Mouse (Mus musculus): ENCODE measurements around the gene Spred1. TPM values are rescaled to one million over a fixed set of nuclear protein-coding genes. Genes with fewer than 3 reads are reported as not detected.
A peak's percentile ranks its signal among the peaks of the same experiment; 100 is the strongest.

Spred1 gene
- polyA plus RNA-seq (2015; fragmentation: Nextera tagmentation; extraction: Ambion mirVana): 7.6 TPM in 2 replicates

GRCm38 (mm10) chr2:117121212-117121983 lies at the start of gene Spred1:
Spred1 (plus strand) TSS chr2:117121374.
- H3K9me3 ChIP-seq (replicated peaks; ENCODE audit: control insufficient read depth, low read length, poor library complexity, severe bottlenecking): no peaks in the 10 kb centered on the region
- ATAC-seq: no peak; the same call in none of the 2 replicates
- under 1% methylated on average over 47 of the region's 99 CpGs for WGBS
- H3K4me3 ChIP-seq (ENCODE audit: low read depth, low read length): peak within 1 kb of the TSS; percentile 98
- peaks cover 22% of the 10 kb centered on the region for H3K4me1 ChIP-seq (ENCODE audit: control insufficient read depth, insufficient read depth, low read length)
- H3K4me2 ChIP-seq (ENCODE audit: low read length): peak within 1 kb of the TSS; percentile 71
- H3K36me3 ChIP-seq (ENCODE audit: control insufficient read depth, insufficient read depth, low read length): no peaks in the 10 kb centered on the region
- peak within 1 kb of the TSS; percentile 98 for H3K9ac ChIP-seq (ENCODE audit: low read depth, low read length)
- peak within 1 kb of the TSS; percentile 99 for H3K27ac ChIP-seq (ENCODE audit: low read length)
- no peaks in the 10 kb centered on the region for H3K27me3 ChIP-seq (ENCODE audit: control insufficient read depth, insufficient read depth, low read depth, low read length)

GRCm38 (mm10) chr2:117071596-117071995 lies 49.6 kb upstream of the Spred1 start:
- Histone ChIP-seq H3K9ac (ENCODE audit: low read depth, low read length) (no peak overlapping the region), H3K4me3 (ENCODE audit: low read depth, low read length) (no peak overlapping the region), H3K27me3 (ENCODE audit: control insufficient read depth, insufficient read depth, low read depth, low read length) (no peaks in the 10 kb centered on the region), H3K4me2 (ENCODE audit: low read length) (no peak overlapping the region), H3K4me1 (ENCODE audit: control insufficient read depth, insufficient read depth, low read length) (no peaks in the 10 kb centered on the region), H3K9me3 (replicated peaks; ENCODE audit: control insufficient read depth, low read length, poor library complexity, severe bottlenecking) (no peaks in the 10 kb centered on the region), H3K36me3 (ENCODE audit: control insufficient read depth, insufficient read depth, low read length) (no peaks in the 10 kb centered on the region), H3K27ac (ENCODE audit: low read length) (no peak overlapping the region)
- no peak for ATAC-seq
- 84% methylated on average over 3 of the region's 3 CpGs for WGBS

- no peak for ATAC-seq
- H3K27ac ChIP-seq (ENCODE audit: low read length): no peak overlapping the region
- no peaks in the 10 kb centered on the region for H3K36me3 ChIP-seq (ENCODE audit: control insufficient read depth, insufficient read depth, low read length)
- WGBS: 82% methylated on average over 2 of the region's 2 CpGs
- H3K4me1 ChIP-seq (ENCODE audit: control insufficient read depth, insufficient read depth, low read length): no peaks in the 10 kb centered on the region
- H3K4me2 ChIP-seq (ENCODE audit: low read length): no peak overlapping the region
- H3K27me3 ChIP-seq (ENCODE audit: control insufficient read depth, insufficient read depth, low read depth, low read length): no peaks in the 10 kb centered on the region
- H3K4me3 ChIP-seq (ENCODE audit: low read depth, low read length): no peak overlapping the region
- no peaks in the 10 kb centered on the region for H3K9me3 ChIP-seq (replicated peaks; ENCODE audit: control insufficient read depth, low read length, poor library complexity, severe bottlenecking)
- H3K9ac ChIP-seq (ENCODE audit: low read depth, low read length): no peak overlapping the region
These were observed 42.5 kb upstream of the Spred1 start for GRCm38 (mm10) chr2:117078711-117079110.

- Histone ChIP-seq H3K27me3 (ENCODE audit: control insufficient read depth, insufficient read depth, low read depth, low read length) (no peaks in the 10 kb centered on the region), H3K4me2 (ENCODE audit: low read length) (no peak overlapping the region), H3K4me1 (ENCODE audit: control insufficient read depth, insufficient read depth, low read length) (no peaks in the 10 kb centered on the region), H3K4me3 (ENCODE audit: low read depth, low read length) (no peak overlapping the region), H3K27ac (ENCODE audit: low read length) (no peak overlapping the region), H3K36me3 (ENCODE audit: control insufficient read depth, insufficient read depth, low read length) (no peaks in the 10 kb centered on the region), H3K9ac (ENCODE audit: low read depth, low read length) (no peak overlapping the region), H3K9me3 (replicated peaks; ENCODE audit: control insufficient read depth, low read length, poor library complexity, severe bottlenecking) (no peaks in the 10 kb centered on the region)
- no peak for ATAC-seq
- WGBS: 88% methylated on average over 5 of the region's 5 CpGs
These were observed 41.6 kb upstream of the Spred1 start for GRCm38 (mm10) chr2:117079621-117080020.

- no peaks in the 10 kb centered on the region for H3K27me3 ChIP-seq (ENCODE audit: control insufficient read depth, insufficient read depth, low read depth, low read length)
- no peak overlapping the region for H3K27ac ChIP-seq (ENCODE audit: low read length)
- H3K9ac ChIP-seq (ENCODE audit: low read depth, low read length): no peak overlapping the region
- WGBS: 73% methylated on average over 12 of the region's 12 CpGs
- H3K9me3 ChIP-seq (replicated peaks; ENCODE audit: control insufficient read depth, low read length, poor library complexity, severe bottlenecking): no peaks in the 10 kb centered on the region
- H3K4me1 ChIP-seq (ENCODE audit: control insufficient read depth, insufficient read depth, low read length): no peaks in the 10 kb centered on the region
- no peak overlapping the region for H3K4me3 ChIP-seq (ENCODE audit: low read depth, low read length)
- no peak overlapping the region for H3K4me2 ChIP-seq (ENCODE audit: low read length)
- H3K36me3 ChIP-seq (ENCODE audit: control insufficient read depth, insufficient read depth, low read length): no peaks in the 10 kb centered on the region
- no peak for ATAC-seq
These were observed 35.0 kb upstream of the Spred1 start for GRCm38 (mm10) chr2:117086002-117086765.

GRCm38 (mm10) chr2:117086766-117087457 lies 34.3 kb upstream of the Spred1 start:
- 64% methylated on average over 1 of the region's 1 CpGs for WGBS

GRCm38 (mm10) chr2:117087458-117087820 lies 33.7 kb upstream of the Spred1 start:
- WGBS: 80% methylated on average over 4 of the region's 4 CpGs
- Histone ChIP-seq H3K27me3 (ENCODE audit: control insufficient read depth, insufficient read depth, low read depth, low read length) (no peaks in the 10 kb centered on the region), H3K9ac (ENCODE audit: low read depth, low read length) (no peak overlapping the region), H3K9me3 (replicated peaks; ENCODE audit: control insufficient read depth, low read length, poor library complexity, severe bottlenecking) (no peaks in the 10 kb centered on the region), H3K4me3 (ENCODE audit: low read depth, low read length) (no peak overlapping the region), H3K4me2 (ENCODE audit: low read length) (no peak overlapping the region), H3K4me1 (ENCODE audit: control insufficient read depth, insufficient read depth, low read length) (no peaks in the 10 kb centered on the region), H3K36me3 (ENCODE audit: control insufficient read depth, insufficient read depth, low read length) (no peaks in the 10 kb centered on the region), H3K27ac (ENCODE audit: low read length) (no peak overlapping the region)
- ATAC-seq: no peak

More at GRCm38 (mm10) chr2:117086766-117087457, 34.3 kb upstream of the Spred1 start:
- Histone ChIP-seq H3K4me1 (ENCODE audit: control insufficient read depth, insufficient read depth, low read length) (no peaks in the 10 kb centered on the region), H3K4me2 (ENCODE audit: low read length) (no peak overlapping the region), H3K9ac (ENCODE audit: low read depth, low read length) (no peak overlapping the region), H3K27me3 (ENCODE audit: control insufficient read depth, insufficient read depth, low read depth, low read length) (no peaks in the 10 kb centered on the region), H3K36me3 (ENCODE audit: control insufficient read depth, insufficient read depth, low read length) (no peaks in the 10 kb centered on the region), H3K9me3 (replicated peaks; ENCODE audit: control insufficient read depth, low read length, poor library complexity, severe bottlenecking) (no peaks in the 10 kb centered on the region), H3K27ac (ENCODE audit: low read length) (no peak overlapping the region), H3K4me3 (ENCODE audit: low read depth, low read length) (no peak overlapping the region)
- no peak for ATAC-seq

- Histone ChIP-seq H3K9ac (ENCODE audit: low read depth, low read length) (no peak overlapping the region), H3K9me3 (replicated peaks; ENCODE audit: control insufficient read depth, low read length, poor library complexity, severe bottlenecking) (no peaks in the 10 kb centered on the region), H3K27ac (ENCODE audit: low read length) (no peak overlapping the region), H3K4me3 (ENCODE audit: low read depth, low read length) (no peak overlapping the region), H3K4me1 (ENCODE audit: control insufficient read depth, insufficient read depth, low read length) (no peaks in the 10 kb centered on the region), H3K27me3 (ENCODE audit: control insufficient read depth, insufficient read depth, low read depth, low read length) (no peaks in the 10 kb centered on the region), H3K4me2 (ENCODE audit: low read length) (no peak overlapping the region), H3K36me3 (ENCODE audit: control insufficient read depth, insufficient read depth, low read length) (no peaks in the 10 kb centered on the region)
- no peak for ATAC-seq
- 84% methylated on average over 1 of the region's 1 CpGs for WGBS
These were observed 31.7 kb upstream of the Spred1 start for GRCm38 (mm10) chr2:117089482-117089881.

Measured in midbrain, embryonic 16.5 days (tissue).